Mouse (Mus musculus): Measurements from ENCODE around the gene Ctu2. TPM values are rescaled to one million over a fixed set of nuclear protein-coding genes. Genes with fewer than 3 reads are reported as not detected.

Ctu2 gene
- polyA plus RNA-seq, 1 experiment from 2014 or later = 39.0 TPM

DNA sequence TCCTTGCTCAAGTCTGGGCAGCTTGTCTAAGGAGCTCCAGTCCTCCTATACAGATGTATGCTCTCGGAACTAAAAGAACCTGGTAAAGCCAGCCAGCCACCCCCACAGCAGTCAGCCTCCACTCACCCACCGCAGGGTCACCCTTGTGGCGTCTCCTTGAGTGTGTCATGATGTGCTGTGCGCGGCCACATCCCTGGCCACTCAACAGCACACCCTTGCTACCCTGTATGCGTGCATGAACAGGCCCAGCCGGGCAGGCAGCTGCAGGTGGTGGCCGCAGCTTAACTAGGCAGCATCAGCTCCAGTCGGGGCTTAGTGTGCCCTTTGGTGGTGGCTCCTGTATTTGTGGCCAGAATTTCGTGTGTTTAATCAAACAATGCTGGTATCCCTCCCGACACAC lies 18.8 kb upstream of the Ctu2 start:
- WGBS (ENCODE audit: insufficient replicate concordance) = 64% methylated on average over 11 of the region's 11 CpGs
- no peak overlapping the region for H3K27ac ChIP-seq (ENCODE audit: low read depth, low read length)
- no peaks in the 10 kb centered on the region for H3K9me3 ChIP-seq (replicated peaks; ENCODE audit: control insufficient read depth, low read length)
- H3K4me1 ChIP-seq (ENCODE audit: control insufficient read depth, insufficient read depth, low read length) = peaks cover 27% of the 10 kb centered on the region
- no peak overlapping the region for H3K4me3 ChIP-seq (ENCODE audit: low read depth, low read length)
- ATAC-seq (replicated peaks; ENCODE audit: insufficient number of reproducible peaks, low FRiP score, low TSS enrichment) = no peak
- peaks cover 33% of the 10 kb centered on the region for H3K27me3 ChIP-seq (ENCODE audit: control insufficient read depth, insufficient read depth, low read length)
- no peak overlapping the region for H3K4me2 ChIP-seq
- H3K36me3 ChIP-seq (ENCODE audit: control insufficient read depth, insufficient read depth, low read length) = no peaks in the 10 kb centered on the region
- H3K9ac ChIP-seq (ENCODE audit: low read depth, low read length) = no peak overlapping the region

DNA sequence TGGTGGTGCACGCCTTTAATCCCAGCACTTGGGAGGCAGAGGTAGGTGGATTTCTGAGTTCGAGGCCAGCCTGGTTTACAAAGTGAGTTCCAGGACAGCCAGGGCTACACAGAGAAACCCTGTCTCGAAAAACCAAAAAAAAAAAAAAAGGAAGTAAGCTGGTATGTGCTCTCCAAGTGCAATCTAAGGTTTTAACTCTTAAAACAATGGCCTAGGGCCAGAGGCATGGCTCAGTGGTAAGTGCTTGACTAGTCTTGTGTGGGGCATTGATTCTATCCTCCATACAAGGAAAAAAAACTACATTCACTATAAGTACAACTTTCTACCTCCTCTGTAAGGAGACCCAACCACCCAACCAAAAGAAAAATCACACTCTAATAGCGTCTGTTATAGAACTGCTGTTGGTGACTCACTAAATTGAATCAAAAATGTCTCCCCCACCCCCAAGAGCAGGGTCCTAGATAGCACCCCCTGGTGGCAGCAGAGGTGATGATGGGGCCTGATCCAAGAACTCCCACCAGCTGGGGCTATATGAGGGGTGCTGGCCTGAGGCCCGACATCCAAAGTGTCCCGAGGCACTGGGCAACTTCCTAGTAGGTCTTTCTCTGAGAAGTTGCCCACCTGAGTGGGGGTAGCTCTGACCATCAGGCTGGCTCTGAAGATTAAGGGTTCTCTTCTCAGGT lies 16.6 kb upstream of the Ctu2 start:
- H3K4me1 ChIP-seq (ENCODE audit: control insufficient read depth, insufficient read depth, low read length) = peaks cover 35% of the 10 kb centered on the region
- peak overlapping the region; percentile 46; the same call in 1 of the 2 replicates for H3K4me3 ChIP-seq (ENCODE audit: low read depth, low read length)

GRCm38 (mm10) chr8:122459990-122460389 lies 16.0 kb upstream of the Ctu2 start:
- H3K9ac ChIP-seq (ENCODE audit: low read depth, low read length) = peak overlapping the region; percentile 67
- ATAC-seq (replicated peaks; ENCODE audit: insufficient number of reproducible peaks, low FRiP score, low TSS enrichment) = no peak
- WGBS (ENCODE audit: insufficient replicate concordance) = 21% methylated on average over 7 of the region's 7 CpGs
- peaks cover 33% of the 10 kb centered on the region for H3K27me3 ChIP-seq (ENCODE audit: control insufficient read depth, insufficient read depth, low read length)
- H3K9me3 ChIP-seq (replicated peaks; ENCODE audit: control insufficient read depth, low read length) = no peaks in the 10 kb centered on the region
- H3K4me1 ChIP-seq (ENCODE audit: control insufficient read depth, insufficient read depth, low read length) = peaks cover 35% of the 10 kb centered on the region
- no peak overlapping the region for H3K27ac ChIP-seq (ENCODE audit: low read depth, low read length)
- peak overlapping the region; percentile 86 for H3K4me2 ChIP-seq
- H3K36me3 ChIP-seq (ENCODE audit: control insufficient read depth, insufficient read depth, low read length) = no peaks in the 10 kb centered on the region
- peak overlapping the region; percentile 46 for H3K4me3 ChIP-seq (ENCODE audit: low read depth, low read length)

More for the DNA sequence above, 16.6 kb upstream of the Ctu2 start:
- Histone ChIP-seq H3K9ac (ENCODE audit: low read depth, low read length) (no peak overlapping the region), H3K27me3 (ENCODE audit: control insufficient read depth, insufficient read depth, low read length) (peaks cover 33% of the 10 kb centered on the region), H3K27ac (ENCODE audit: low read depth, low read length) (no peak overlapping the region), H3K36me3 (ENCODE audit: control insufficient read depth, insufficient read depth, low read length) (no peaks in the 10 kb centered on the region), H3K9me3 (replicated peaks; ENCODE audit: control insufficient read depth, low read length) (no peaks in the 10 kb centered on the region), H3K4me2 (peak overlapping the region; percentile 86)
- no peak for ATAC-seq (replicated peaks; ENCODE audit: insufficient number of reproducible peaks, low FRiP score, low TSS enrichment)
- WGBS (ENCODE audit: insufficient replicate concordance) = 58% methylated on average over 6 of the region's 6 CpGs

DNA sequence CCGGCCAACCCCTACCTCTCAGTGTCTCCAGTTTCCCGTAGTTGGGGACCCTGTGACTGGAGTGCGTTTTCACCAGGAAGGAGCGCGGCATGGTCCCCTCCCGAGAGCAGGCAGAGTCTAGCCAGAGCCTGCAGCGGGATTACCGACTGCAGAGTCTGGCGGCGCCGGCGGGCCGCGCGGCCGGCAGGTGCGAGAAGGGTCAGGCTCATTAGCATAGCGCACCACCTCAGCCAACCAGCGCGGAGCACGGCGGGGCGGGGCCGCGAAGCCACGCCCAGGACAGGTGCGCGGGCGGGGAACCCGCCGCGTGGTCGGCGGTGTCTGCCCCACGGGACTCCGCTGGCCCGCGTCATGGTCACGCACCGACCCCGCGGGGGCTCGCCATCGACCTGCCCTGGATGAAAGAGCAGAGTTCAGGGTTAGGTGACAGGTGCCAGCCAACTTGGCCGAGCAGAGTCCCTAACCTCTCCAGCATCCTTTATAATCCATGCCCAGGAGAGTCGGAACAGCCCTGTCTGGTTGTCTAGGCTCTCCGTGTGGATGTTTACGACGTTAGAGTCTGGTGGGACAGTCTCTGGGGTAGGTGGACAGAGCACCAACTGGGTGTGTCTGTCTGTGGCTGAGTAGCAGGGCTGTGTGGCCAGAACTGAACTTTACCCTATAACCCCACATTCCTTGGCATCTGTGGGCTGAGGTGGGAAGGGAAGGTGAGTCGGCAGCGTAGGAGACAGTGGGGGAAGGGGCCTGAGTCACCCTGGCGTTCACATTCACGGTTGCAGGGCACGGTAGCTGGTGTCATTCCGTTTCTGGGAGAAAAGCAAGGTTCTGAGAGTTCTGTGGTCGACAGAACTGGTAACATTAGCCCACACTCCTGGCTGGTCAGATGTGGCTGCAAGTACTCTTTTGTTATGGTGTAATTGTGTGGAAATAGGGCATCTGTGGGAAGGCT lies 15.1 kb upstream of the Ctu2 start, which contains the start of gene Snai3:
Snai3 (minus strand) TSS at position 210 of the 949 bp plus-strand sequence.
- Histone ChIP-seq H3K27me3 (ENCODE audit: control insufficient read depth, insufficient read depth, low read length) (peaks cover 33% of the 10 kb centered on the region), H3K9me3 (replicated peaks; ENCODE audit: control insufficient read depth, low read length) (no peaks in the 10 kb centered on the region), H3K4me1 (ENCODE audit: control insufficient read depth, insufficient read depth, low read length) (peaks cover 35% of the 10 kb centered on the region), H3K9ac (ENCODE audit: low read depth, low read length) (peak within 1 kb of the TSS; percentile 67), H3K27ac (ENCODE audit: low read depth, low read length) (no peak within 1 kb of the TSS), H3K4me2 (peak within 1 kb of the TSS; percentile 86), H3K4me3 (ENCODE audit: low read depth, low read length) (peak within 1 kb of the TSS; percentile 46), H3K36me3 (ENCODE audit: control insufficient read depth, insufficient read depth, low read length) (no peaks in the 10 kb centered on the region)
- ATAC-seq (replicated peaks; ENCODE audit: insufficient number of reproducible peaks, low FRiP score, low TSS enrichment) = 0 out of 2 replicates have a peak, but pooled peaks have one; percentile 46
- WGBS (ENCODE audit: insufficient replicate concordance) = 5% methylated on average over 49 of the region's 56 CpGs

GRCm38 (mm10) chr8:122461473-122462148 lies 14.3 kb upstream of the Ctu2 start:
- H3K9me3 ChIP-seq (replicated peaks; ENCODE audit: control insufficient read depth, low read length) = no peaks in the 10 kb centered on the region
- 60% methylated on average over 11 of the region's 11 CpGs for WGBS (ENCODE audit: insufficient replicate concordance)

GRCm38 (mm10) chr8:122462510-122462909 lies 13.4 kb upstream of the Ctu2 start:
- Histone ChIP-seq H3K9me3 (replicated peaks; ENCODE audit: control insufficient read depth, low read length) (no peaks in the 10 kb centered on the region), H3K27me3 (ENCODE audit: control insufficient read depth, insufficient read depth, low read length) (peaks cover 29% of the 10 kb centered on the region), H3K4me2 (no peak overlapping the region), H3K27ac (ENCODE audit: low read depth, low read length) (no peak overlapping the region), H3K36me3 (ENCODE audit: control insufficient read depth, insufficient read depth, low read length) (peaks cover 9% of the 10 kb centered on the region), H3K9ac (ENCODE audit: low read depth, low read length) (no peak overlapping the region), H3K4me3 (ENCODE audit: low read depth, low read length) (no peak overlapping the region), H3K4me1 (ENCODE audit: control insufficient read depth, insufficient read depth, low read length) (peaks cover 35% of the 10 kb centered on the region)
- 62% methylated on average over 8 of the region's 8 CpGs for WGBS (ENCODE audit: insufficient replicate concordance)
- ATAC-seq (replicated peaks; ENCODE audit: insufficient number of reproducible peaks, low FRiP score, low TSS enrichment) = no peak

More at GRCm38 (mm10) chr8:122461473-122462148, 14.3 kb upstream of the Ctu2 start:
- H3K4me1 ChIP-seq (ENCODE audit: control insufficient read depth, insufficient read depth, low read length) = peaks cover 35% of the 10 kb centered on the region
- H3K36me3 ChIP-seq (ENCODE audit: control insufficient read depth, insufficient read depth, low read length) = peaks cover 4% of the 10 kb centered on the region; the same call in 1 of the 2 replicates
- H3K27me3 ChIP-seq (ENCODE audit: control insufficient read depth, insufficient read depth, low read length) = peaks cover 33% of the 10 kb centered on the region
- no peak overlapping the region for H3K4me3 ChIP-seq (ENCODE audit: low read depth, low read length)
- H3K27ac ChIP-seq (ENCODE audit: low read depth, low read length) = no peak overlapping the region
- no peak overlapping the region for H3K4me2 ChIP-seq
- no peak for ATAC-seq (replicated peaks; ENCODE audit: insufficient number of reproducible peaks, low FRiP score, low TSS enrichment)
- H3K9ac ChIP-seq (ENCODE audit: low read depth, low read length) = no peak overlapping the region

DNA sequence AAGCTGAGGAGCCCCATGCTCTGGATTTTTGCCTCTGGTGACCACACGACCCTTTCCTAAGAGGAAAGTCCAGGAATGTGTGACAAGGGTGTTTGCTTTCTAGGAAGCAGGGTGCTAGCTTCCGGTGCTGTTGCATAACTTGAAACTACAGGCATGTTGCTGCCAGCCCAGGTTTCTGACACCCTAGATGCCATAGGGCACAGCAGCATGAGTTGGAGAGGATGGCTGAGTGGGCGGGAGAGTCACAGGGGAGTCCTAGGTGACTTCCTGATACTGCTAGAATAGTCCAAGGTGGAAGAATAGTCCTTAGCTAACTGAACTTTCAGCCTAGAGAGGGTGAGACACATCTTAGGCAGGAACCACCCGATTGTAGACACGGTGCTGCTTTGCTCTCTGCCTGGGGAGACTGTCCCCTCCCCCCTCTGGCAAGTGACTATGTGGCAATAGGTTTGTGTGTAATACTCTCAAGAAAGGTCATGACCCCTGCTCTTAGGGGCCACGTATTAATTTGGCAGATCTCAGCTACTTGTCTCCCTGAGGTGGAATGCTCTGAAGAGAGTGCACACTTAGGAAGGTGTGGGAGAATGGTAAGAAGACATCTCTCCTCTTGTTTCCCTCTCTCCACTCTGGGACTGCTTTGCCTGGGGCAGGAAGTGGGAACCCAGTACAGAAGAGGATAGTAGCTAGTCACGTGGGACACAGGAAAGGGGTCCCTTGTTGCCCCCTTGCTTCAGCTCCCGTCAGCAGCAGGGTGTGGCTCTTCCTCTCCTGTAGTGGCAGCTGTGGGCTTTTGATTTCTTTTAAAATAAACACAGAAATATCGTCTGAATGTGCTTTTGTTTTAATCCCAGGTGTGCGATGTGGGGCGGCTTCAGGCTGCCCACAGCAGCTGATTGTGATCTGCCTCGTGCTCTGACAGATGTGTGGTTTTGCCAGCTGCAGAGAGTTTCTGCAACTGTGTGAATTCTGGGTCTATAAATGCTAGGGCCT lies 12.0 kb upstream of the Ctu2 start:
- 39% methylated on average over 12 of the region's 12 CpGs for WGBS (ENCODE audit: insufficient replicate concordance)
- Histone ChIP-seq H3K4me2 (no peak overlapping the region), H3K27me3 (ENCODE audit: control insufficient read depth, insufficient read depth, low read length) (peaks cover 22% of the 10 kb centered on the region), H3K9ac (ENCODE audit: low read depth, low read length) (no peak overlapping the region), H3K27ac (ENCODE audit: low read depth, low read length) (no peak overlapping the region), H3K36me3 (ENCODE audit: control insufficient read depth, insufficient read depth, low read length) (peaks cover 16% of the 10 kb centered on the region), H3K4me1 (ENCODE audit: control insufficient read depth, insufficient read depth, low read length) (peaks cover 35% of the 10 kb centered on the region), H3K4me3 (ENCODE audit: low read depth, low read length) (no peak overlapping the region), H3K9me3 (replicated peaks; ENCODE audit: control insufficient read depth, low read length) (no peaks in the 10 kb centered on the region)
- ATAC-seq (replicated peaks; ENCODE audit: insufficient number of reproducible peaks, low FRiP score, low TSS enrichment) = no peak

All from heart, embryonic 11.5 days (tissue).